16 mouse cellular contexts compared by ENCODE assay signal in the genomic region with DNA sequence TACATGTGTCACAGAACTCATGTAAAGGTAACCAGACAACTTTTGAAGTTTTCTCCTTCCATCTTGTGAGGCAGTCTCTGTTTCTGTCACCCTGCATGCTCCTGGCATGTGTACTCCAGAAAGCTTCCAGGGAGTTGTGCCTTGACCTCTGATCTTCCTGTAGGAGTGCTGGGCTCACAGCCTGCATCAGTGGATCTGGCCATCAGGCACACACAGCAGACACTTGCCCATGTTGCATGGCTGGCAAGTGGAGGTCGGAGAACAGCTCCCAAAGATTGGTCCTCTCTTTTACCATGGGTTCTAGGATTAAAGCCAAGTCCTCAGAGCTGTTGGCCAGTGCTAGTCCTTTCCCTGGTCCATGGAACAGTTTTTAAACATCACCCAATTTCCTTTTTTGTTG. TPM values are rescaled to one million over a fixed set of nuclear protein-coding genes. Genes with fewer than 3 reads are reported as not detected.
DNase-seq lines count a peak whose midpoint lies in the region; ATAC-seq and TF ChIP-seq lines count a peak whose summit lies in the region.
"Had no signal": no experiment of that assay in that cellular context is flagged by ENCODE, and none has a peak within 500 bp of the region (broad histone marks: within the 10 kb centered on the region; RNA-seq: fewer than 3 reads in every experiment).

No protein-coding gene starts in this region.

- 72% methylated on average over 1 of the region's 1 CpGs for WGBS in kidney, embryonic 16.5 days
- 69% methylated on average over 1 of the region's 1 CpGs for WGBS in stomach, embryonic 16.5 days
- WGBS in stomach, postnatal 0 days = 93% methylated on average over 1 of the region's 1 CpGs

- peaks cover 2% of the 10 kb centered on the region; the same call in 1 of the 2 replicates for H3K36me3 ChIP-seq in kidney, embryonic 16.5 days (ENCODE audit: insufficient read depth, low read length)
- H3K36me3 ChIP-seq in stomach, embryonic 16.5 days (ENCODE audit: control insufficient read depth, insufficient read depth, low read length) = peaks cover 4% of the 10 kb centered on the region; the same call in 1 of the 2 replicates
- H3K36me3 ChIP-seq in stomach, postnatal 0 days (ENCODE audit: control insufficient read depth, insufficient read depth, low read length) = no peaks in the 10 kb centered on the region
- H3K36me3 ChIP-seq: midbrain, embryonic 15.5 days; neural tube, embryonic 13.5 days had no signal

- no peak overlapping the region for H3K4me3 ChIP-seq in kidney, embryonic 16.5 days (ENCODE audit: low read length)
- H3K4me3 ChIP-seq in stomach, embryonic 16.5 days (replicated peaks; ENCODE audit: low read length) = no peak overlapping the region
- no peak overlapping the region for H3K4me3 ChIP-seq in stomach, postnatal 0 days (ENCODE audit: low read depth, low read length)
- H3K4me3 ChIP-seq: embryonic facial prominence, embryonic 15.5 days; forebrain, embryonic 15.5 days; hindbrain, embryonic 10.5 days; limb, embryonic 12.5 days; midbrain, embryonic 15.5 days; neural tube, embryonic 13.5 days had no signal

- no peak overlapping the region for H3K9ac ChIP-seq in kidney, embryonic 16.5 days (replicated peaks; ENCODE audit: low read length)
- no peak overlapping the region for H3K9ac ChIP-seq in stomach, embryonic 16.5 days (ENCODE audit: low read length)
- H3K9ac ChIP-seq in stomach, postnatal 0 days (ENCODE audit: low read length) = no peak overlapping the region
- H3K9ac ChIP-seq: embryonic facial prominence, embryonic 15.5 days; forebrain, embryonic 15.5 days; limb, embryonic 12.5 days; midbrain, embryonic 15.5 days; neural tube, embryonic 13.5 days had no signal

- H3K9me3 ChIP-seq in kidney, embryonic 16.5 days (ENCODE audit: low read length) = no peaks in the 10 kb centered on the region
- H3K9me3 ChIP-seq in stomach, embryonic 16.5 days (replicated peaks; ENCODE audit: control insufficient read depth, low read length) = no peaks in the 10 kb centered on the region
- H3K9me3 ChIP-seq in stomach, postnatal 0 days (ENCODE audit: control insufficient read depth, low read length) = no peaks in the 10 kb centered on the region
- H3K9me3 ChIP-seq: embryonic facial prominence, embryonic 15.5 days; forebrain, embryonic 15.5 days; hindbrain, embryonic 10.5 days; limb, embryonic 12.5 days; midbrain, embryonic 15.5 days; neural tube, embryonic 13.5 days had no signal

- DNase-seq in heart, adult 11 months = peak; percentile 91
- no peak for DNase-seq in heart, postnatal 14 days
- no peak for DNase-seq in kidney, postnatal 14 days
- DNase-seq in stomach, postnatal 0 days (ENCODE audit: low spot score) = no peak
- DNase-seq in layer of hippocampus, adult 18-20 months (ENCODE audit: low spot score in 2 of 2) = no peak
- DNase-seq: gastrocnemius, postnatal 25 days; kidney, adult 8-10 months had no signal

- H3K27me3 ChIP-seq in kidney, embryonic 16.5 days (ENCODE audit: insufficient read depth, low read length) = no peaks in the 10 kb centered on the region
- H3K27me3 ChIP-seq in stomach, embryonic 16.5 days (ENCODE audit: control insufficient read depth, insufficient read depth, low read length) = no peaks in the 10 kb centered on the region
- H3K27me3 ChIP-seq in stomach, postnatal 0 days (ENCODE audit: control insufficient read depth, insufficient read depth, low read length) = no peaks in the 10 kb centered on the region
- H3K27me3 ChIP-seq: embryonic facial prominence, embryonic 15.5 days; forebrain, embryonic 15.5 days; limb, embryonic 12.5 days; midbrain, embryonic 15.5 days; neural tube, embryonic 13.5 days; Patski had no signal

- peaks cover 57% of the 10 kb centered on the region for H3K4me1 ChIP-seq in kidney, embryonic 16.5 days (ENCODE audit: insufficient read depth, low read length)
- peaks cover 31% of the 10 kb centered on the region for H3K4me1 ChIP-seq in stomach, embryonic 16.5 days (ENCODE audit: control insufficient read depth, insufficient read depth, low read length)
- peaks cover 8% of the 10 kb centered on the region; the same call in 1 of the 2 replicates for H3K4me1 ChIP-seq in stomach, postnatal 0 days (replicated peaks; ENCODE audit: control insufficient read depth, insufficient read depth)

- H3K27ac ChIP-seq in kidney, embryonic 16.5 days (ENCODE audit: low read length) = peak overlapping the region; percentile 69
- peak overlapping the region; percentile 58 for H3K27ac ChIP-seq in stomach, embryonic 16.5 days (ENCODE audit: low read length)
- no peak overlapping the region for H3K27ac ChIP-seq in stomach, postnatal 0 days (replicated peaks)
- H3K27ac ChIP-seq: embryonic facial prominence, embryonic 15.5 days; forebrain, embryonic 15.5 days; hindbrain, embryonic 10.5 days; limb, embryonic 12.5 days; midbrain, embryonic 15.5 days had no signal

- ATAC-seq in kidney, embryonic 16.5 days (ENCODE audit: low FRiP score, low TSS enrichment) = no peak
- ATAC-seq in stomach, embryonic 16.5 days (ENCODE audit: insufficient read depth, low FRiP score) = no peak
- ATAC-seq in stomach, postnatal 0 days (ENCODE audit: low FRiP score, low TSS enrichment) = no peak
- ATAC-seq: forebrain, embryonic 15.5 days; midbrain, embryonic 15.5 days; Patski had no signal

- intact Hi-C loops in heart, postnatal 14 days (cut with DNase I) = loop anchor here (5.0 kb wide), 1 partner anchor 40 kb away; no protein-coding TSS in a partner anchor

- H3K4me2 ChIP-seq in kidney, embryonic 16.5 days (replicated peaks; ENCODE audit: low read depth, low read length) = no peak overlapping the region
- H3K4me2 ChIP-seq in stomach, embryonic 16.5 days (ENCODE audit: low read depth, low read length) = no peak overlapping the region
- no peak overlapping the region for H3K4me2 ChIP-seq in stomach, postnatal 0 days (replicated peaks; ENCODE audit: low read depth)
- H3K4me2 ChIP-seq: embryonic facial prominence, embryonic 15.5 days; forebrain, embryonic 15.5 days; limb, embryonic 12.5 days; midbrain, embryonic 15.5 days; neural tube, embryonic 13.5 days had no signal

- no peak for TF ChIP-seq CTCF in stomach, postnatal 0 days (IDR thresholded peaks at IDR 0.05; ENCODE audit: low read depth)

- TF ChIP-seq EP300 in stomach, postnatal 0 days (optimal IDR thresholded peaks at IDR 0.05) = no peak

RNA-seq across cellular contexts. Expression of a gene that starts 44.2 kb away (rescaled TPM):
- 10 to 100 TPM; 27.5 to 28.8 TPM for total RNA-seq in heart, postnatal 14 days (2021)
- 59.7 and 69.6 TPM in 2 replicates for polyA plus RNA-seq in kidney, embryonic 16.5 days (2015; fragmentation: Nextera tagmentation; extraction: Ambion mirVana)
- 46.2 and 48.3 TPM in 2 replicates for polyA plus RNA-seq in stomach, embryonic 16.5 days (2015; fragmentation: Nextera tagmentation; extraction: Ambion mirVana)
- 15.2 and 15.6 TPM in 2 replicates for polyA plus RNA-seq in stomach, postnatal 0 days (2015; fragmentation: Nextera tagmentation; extraction: Ambion mirVana)
- 10 to 100 TPM; 72.2 to 78.2 TPM for total RNA-seq in layer of hippocampus, adult 18-20 months (2021)

RNA-seq across cellular contexts. Expression of a gene that starts 44.7 kb away (rescaled TPM):
- total RNA-seq in heart, postnatal 14 days (2021) = 10 to 100 TPM; 41.7 to 44.5 TPM
- polyA plus RNA-seq in kidney, embryonic 16.5 days (2015; fragmentation: Nextera tagmentation; extraction: Ambion mirVana) = 14.0 and 16.9 TPM in 2 replicates
- polyA plus RNA-seq in stomach, embryonic 16.5 days (2015; fragmentation: Nextera tagmentation; extraction: Ambion mirVana) = 10.6 and 10.8 TPM in 2 replicates
- 4.2 and 4.5 TPM in 2 replicates for polyA plus RNA-seq in stomach, postnatal 0 days (2015; fragmentation: Nextera tagmentation; extraction: Ambion mirVana)
- 10 to 100 TPM; 50.0 to 53.3 TPM for total RNA-seq in layer of hippocampus, adult 18-20 months (2021)
